Mouse (Mus musculus) left cerebral cortex, adult 2 months (tissue): ENCODE measurements at regions not wholly inside any gene's neighbourhood (a gene's known extent, or its start where the extent isn't known, plus 50 kb on each side); places are given as distances from the start of the nearest gene placed in this dataset.

Source experiments
- DNase-seq, 2 experiments: peaks; one replicate each; pipeline ENCODE4 v3.0.0; 2021 to 2022; ENCODE audit warnings: low spot score in 2 of 2, mixed read lengths in 1 of 2; ENCODE audit errors: extremely low spot score in 1 of 2
- H3K27ac ChIP-seq: fragments of 200-600 bp; 2 replicates; pipeline ENCODE4 v1.8.1; 2022
- H3K4me3 ChIP-seq: fragments of 200-600 bp; 2 replicates; pipeline ENCODE4 v1.8.1; 2022
- CTCF ChIP-seq: fragments of 200-600 bp; IDR thresholded peaks from 2 replicates; pipeline ENCODE4 v1.8.1; 2022; ENCODE audit warnings: antibody characterized with exemption, mild to moderate bottlenecking, moderate library complexity
- intact Hi-C: fragments of 180-260 bp; cut with DNase I; formaldehyde crosslinking; loops from one replicate; pipeline ENCODE4 v1.15.1; 2025

GRCm38 (mm10) chr14:61857616-61858015, 250.4 kb downstream of the Kcnrg start:
- intact Hi-C loops = no loop called here
- Histone ChIP-seq H3K27ac (no peak overlapping the region), H3K4me3 (no peak overlapping the region)
- no peak for DNase-seq
- no peak for TF ChIP-seq CTCF

GRCm38 (mm10) chr14:61860688-61861087, 253.4 kb downstream of the Kcnrg start:
- TF ChIP-seq CTCF = no peak
- Histone ChIP-seq H3K4me3 (no peak overlapping the region), H3K27ac (no peak overlapping the region)
- intact Hi-C loops = no loop called here
- DNase-seq = no peak

GRCm38 (mm10) chr14:61861357-61861958, 254.2 kb downstream of the Kcnrg start:
- no peak for TF ChIP-seq CTCF
- DNase-seq = no peak
- intact Hi-C loops = no loop called here
- no peak overlapping the region for H3K4me3 ChIP-seq
- H3K27ac ChIP-seq = no peak overlapping the region

- DNase-seq = no peak
- TF ChIP-seq CTCF = no peak
- Histone ChIP-seq H3K4me3 (no peak overlapping the region), H3K27ac (no peak overlapping the region)
- intact Hi-C loops = no loop called here
Measured at GRCm38 (mm10) chr14:61862931-61863330, 255.7 kb downstream of the Kcnrg start.

GRCm38 (mm10) chr14:61863475-61863874, 256.2 kb downstream of the Kcnrg start:
- no peak for DNase-seq
- TF ChIP-seq CTCF = no peak
- intact Hi-C loops = no loop called here
- H3K27ac ChIP-seq = no peak overlapping the region
- H3K4me3 ChIP-seq = no peak overlapping the region

- TF ChIP-seq CTCF = no peak
- no peak for DNase-seq
- Histone ChIP-seq H3K27ac (no peak overlapping the region), H3K4me3 (no peak overlapping the region)
- intact Hi-C loops = no loop called here
Measured at GRCm38 (mm10) chr14:61866532-61867268, 259.4 kb downstream of the Kcnrg start.

DNA sequence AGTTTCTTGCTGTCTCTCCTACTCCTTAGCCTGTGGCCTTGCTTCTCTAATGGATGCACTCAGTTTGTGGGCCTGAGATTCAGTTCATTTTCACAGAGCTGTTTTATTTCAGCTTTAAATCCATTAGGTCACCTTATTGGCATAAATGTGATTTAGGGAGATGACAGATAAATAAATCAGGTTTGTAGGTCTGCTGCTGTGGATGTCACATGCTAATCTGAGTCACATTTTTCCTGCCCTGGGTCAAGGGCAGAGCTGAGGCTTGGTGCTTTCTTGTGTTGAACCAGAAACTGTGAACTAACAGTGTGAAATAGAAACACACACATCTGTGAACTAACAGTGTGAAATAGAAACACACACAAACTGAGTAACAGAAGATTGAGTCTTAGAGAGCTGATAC, 266.9 kb downstream of the Kcnrg start:
- H3K27ac ChIP-seq = no peak overlapping the region
- DNase-seq = no peak
- intact Hi-C loops = no loop called here
- no peak overlapping the region for H3K4me3 ChIP-seq
- no peak for TF ChIP-seq CTCF

DNA sequence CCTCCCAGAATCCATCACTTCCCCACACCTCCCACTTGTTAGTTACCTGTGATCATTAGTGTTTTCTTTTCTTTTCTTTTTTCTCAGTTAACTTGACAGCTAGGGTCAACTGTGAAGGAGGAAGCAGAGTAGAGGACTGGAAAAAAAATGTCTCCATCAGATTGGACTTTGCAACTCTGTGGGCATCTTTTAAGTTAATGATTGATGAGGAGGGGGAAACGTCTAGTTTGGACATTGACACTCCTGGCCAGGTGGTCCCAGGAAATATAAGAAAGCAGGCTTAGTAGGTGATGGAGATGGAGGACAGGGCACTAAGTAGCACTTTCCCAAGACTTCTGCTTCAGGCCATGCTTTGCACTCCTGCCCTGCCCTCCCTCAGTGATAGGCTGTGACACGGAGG, 272.2 kb downstream of the Kcnrg start:
- DNase-seq = no peak
- intact Hi-C loops = no loop called here
- TF ChIP-seq CTCF = no peak
- H3K4me3 ChIP-seq = no peak overlapping the region
- no peak overlapping the region for H3K27ac ChIP-seq

GRCm38 (mm10) chr14:61880514-61881259, 273.4 kb downstream of the Kcnrg start:
- no peak for TF ChIP-seq CTCF
- intact Hi-C loops = no loop called here
- no peak for DNase-seq
- no peak overlapping the region for H3K27ac ChIP-seq
- H3K4me3 ChIP-seq = no peak overlapping the region

DNA sequence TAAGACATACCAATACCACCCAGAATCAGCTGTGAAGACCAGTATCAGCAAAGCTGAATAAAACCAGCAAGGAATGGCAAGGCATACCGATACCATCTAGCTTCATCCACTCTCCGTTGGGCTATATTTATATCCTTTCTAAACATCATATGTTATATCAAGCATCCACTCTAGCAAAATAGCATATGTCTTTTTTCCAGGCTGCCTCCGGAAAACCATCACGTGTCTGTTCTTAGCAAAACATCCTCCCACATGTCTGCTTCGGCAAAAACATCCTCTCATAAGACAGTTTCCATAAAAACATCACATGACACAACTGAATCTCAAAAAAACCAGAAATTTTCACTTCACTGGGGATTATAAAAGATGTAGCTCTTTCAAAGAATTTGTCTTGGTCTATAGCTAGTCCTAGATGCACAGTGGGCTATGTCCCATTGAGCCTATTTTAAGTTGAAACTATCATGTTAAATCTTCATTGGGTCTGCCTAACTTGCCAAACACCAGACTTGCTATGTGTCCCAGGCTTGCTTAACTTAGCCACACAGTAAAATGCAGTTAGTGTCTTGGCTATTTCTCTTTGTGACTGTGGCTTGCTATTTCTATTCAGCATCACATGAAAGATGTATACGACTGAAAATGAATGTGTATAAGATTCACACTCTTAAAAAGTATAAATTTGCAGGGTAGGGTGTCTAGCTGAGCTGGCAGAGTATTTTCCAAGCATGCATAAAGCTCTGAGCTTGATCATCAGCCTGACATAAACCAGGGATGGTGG, 278.2 kb downstream of the Kcnrg start:
- no peak for TF ChIP-seq CTCF
- intact Hi-C loops = no loop called here
- Histone ChIP-seq H3K27ac (no peak overlapping the region), H3K4me3 (no peak overlapping the region)
- DNase-seq = no peak

DNA sequence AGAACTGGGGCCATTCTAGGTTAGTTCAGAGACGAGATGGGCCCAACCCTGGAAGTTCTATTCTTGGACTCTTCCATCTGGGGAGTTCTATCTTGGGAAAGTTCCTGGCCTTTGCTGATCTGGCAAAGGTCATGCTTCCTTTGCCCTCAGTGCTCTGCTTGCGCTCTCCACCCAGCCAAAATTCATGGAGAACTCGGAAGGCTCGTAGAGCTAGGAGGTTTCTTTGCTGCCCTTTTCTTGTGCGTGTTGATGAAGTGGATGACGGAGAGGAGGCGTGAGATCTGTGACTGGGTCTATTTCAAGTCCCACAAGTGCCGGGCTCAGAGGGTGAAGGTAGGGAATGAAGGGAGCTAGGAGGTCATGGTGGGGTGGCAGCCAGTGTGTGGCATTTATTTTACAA, 282.4 kb downstream of the Kcnrg start:
- no peak for TF ChIP-seq CTCF
- DNase-seq = no peak

DNA sequence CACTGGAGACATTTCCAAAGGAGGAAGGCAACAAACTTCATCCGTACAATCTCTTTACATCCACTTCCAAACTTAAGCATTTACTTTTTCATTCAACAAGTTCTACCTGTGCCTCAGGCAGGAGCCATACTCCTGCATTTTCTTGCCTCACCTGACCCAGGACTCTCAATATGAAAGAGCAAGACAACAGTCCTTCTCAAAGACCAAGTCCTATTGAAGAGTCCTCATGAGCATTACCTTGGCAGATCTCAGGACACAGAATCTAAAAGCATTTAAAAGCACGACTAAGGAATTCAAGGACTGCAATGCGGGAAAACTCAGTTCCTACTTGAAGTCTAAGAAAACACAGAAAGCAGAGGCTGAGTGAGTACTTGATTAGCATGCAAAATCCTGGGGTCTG, 286.5 kb downstream of the Kcnrg start:
- no peak for DNase-seq
- Histone ChIP-seq H3K27ac (no peak overlapping the region), H3K4me3 (no peak overlapping the region)
- intact Hi-C loops = no loop called here
- no peak for TF ChIP-seq CTCF

More for the DNA sequence above, 282.4 kb downstream of the Kcnrg start:
- Histone ChIP-seq H3K4me3 (no peak overlapping the region), H3K27ac (no peak overlapping the region)
- intact Hi-C loops = no loop called here
